Mouse (Mus musculus): ENCODE measurements around the gene D3Ertd254e.

D3Ertd254e gene

DNA sequence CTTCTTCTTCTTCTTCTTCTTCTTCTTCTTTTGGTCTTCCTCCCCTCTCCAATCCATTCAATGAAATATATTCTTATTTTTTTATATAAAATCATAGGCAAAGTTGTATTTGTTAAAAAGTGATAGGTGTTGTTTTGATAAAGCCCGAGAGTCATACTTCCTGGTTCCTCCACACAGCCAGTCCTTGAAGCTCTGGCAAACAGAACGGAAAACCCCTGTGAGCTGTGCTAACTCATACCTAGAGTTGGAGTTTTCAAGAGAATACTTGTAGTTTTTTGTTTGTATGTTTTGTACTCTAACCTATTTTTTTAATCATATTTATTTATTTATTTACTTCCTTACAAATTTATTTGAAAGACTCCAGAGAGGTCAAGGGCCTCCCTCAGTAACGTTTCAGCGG is 61.9 kb downstream of the D3Ertd254e start:
- no peak for DNase-seq (ENCODE audit: low spot score in 2 of 2)

Data from heart, adult 9 months (tissue).